Mouse (Mus musculus) adrenal gland, postnatal 10 days (tissue): Measurements from ENCODE around the gene Rspo3. TPM values are rescaled to one million over a fixed set of nuclear protein-coding genes. Genes with fewer than 3 reads are reported as not detected.
A peak's percentile ranks its signal among the peaks of the same experiment; 100 is the strongest.

Experiments
- DNase-seq: peaks from one replicate; pipeline ENCODE4 v3.0.0; 2021; ENCODE audit warnings: mixed read lengths
- total RNA-seq, 2 experiments: library from RNA; stranded (reverse); gene quantifications; 2 replicates each; pipeline ENCODE4 v1.2.3; 2021

Rspo3 gene
- total RNA-seq, 2 experiments from 2014 or later, result 9.2 to 11.2 TPM

DNA sequence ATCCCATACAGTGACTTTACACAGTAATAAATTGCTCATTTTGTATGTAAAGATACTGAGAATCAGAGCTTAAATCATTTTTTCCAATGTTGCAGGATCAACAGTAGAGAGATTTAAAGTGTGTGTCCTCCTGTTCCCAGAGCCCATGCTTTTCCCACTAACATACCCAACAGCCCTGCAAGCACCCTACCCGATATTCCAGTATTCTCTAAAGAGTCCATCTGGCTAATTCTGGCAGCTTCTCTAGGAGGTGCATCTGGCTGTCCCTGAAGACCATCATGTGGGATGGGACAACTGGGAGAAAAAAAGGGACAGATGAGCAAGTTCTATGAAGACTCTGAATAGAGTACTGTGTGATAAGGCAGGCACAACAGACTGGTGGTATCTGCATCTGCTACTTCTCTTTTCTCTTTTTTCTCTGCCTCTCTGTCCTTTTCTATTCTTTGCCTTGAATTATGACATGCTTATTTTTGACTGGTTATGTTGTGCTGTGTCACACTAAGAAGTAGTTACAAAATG is 102.7 kb downstream of the Rspo3 start:
- no peak for DNase-seq

DNA sequence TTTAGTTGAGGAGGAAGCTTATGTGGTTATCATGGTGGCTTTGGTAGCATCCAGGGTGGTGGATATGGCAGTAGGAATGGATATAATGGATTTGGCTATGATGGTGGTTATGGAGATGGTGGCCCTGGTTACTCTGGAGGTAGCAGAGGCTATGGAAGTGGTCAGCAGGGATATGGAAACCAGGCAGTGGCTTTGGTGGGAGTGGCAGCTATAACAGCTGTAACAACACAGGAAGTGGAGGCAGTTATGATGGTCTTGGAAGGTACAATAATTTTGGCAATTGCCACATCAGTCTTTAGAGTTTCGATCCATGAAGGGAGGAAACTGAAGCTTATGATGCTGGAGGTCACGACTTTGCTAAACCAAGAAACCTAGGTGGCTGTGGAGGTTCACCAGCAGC is 109.0 kb downstream of the Rspo3 start:
- DNase-seq, result no peak

DNA sequence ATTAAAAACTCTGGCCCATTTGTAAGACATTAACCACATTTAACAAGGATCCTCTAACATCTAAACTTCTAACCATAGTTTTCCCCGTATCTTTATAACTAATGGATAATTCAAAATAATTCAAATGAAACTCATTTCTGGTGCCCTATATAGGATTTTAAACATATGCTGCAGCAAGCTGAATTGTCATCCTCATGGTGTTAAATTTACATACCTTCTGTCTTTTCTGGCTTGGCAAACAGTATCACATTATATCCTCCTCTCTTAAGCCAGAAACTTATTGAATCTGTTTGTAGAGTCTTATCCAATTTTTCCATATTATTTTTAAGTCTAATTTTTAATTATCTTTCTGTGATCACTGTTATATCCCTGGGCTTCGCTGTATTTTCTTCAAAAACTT is 111.1 kb downstream of the Rspo3 start:
- no peak for DNase-seq

DNA sequence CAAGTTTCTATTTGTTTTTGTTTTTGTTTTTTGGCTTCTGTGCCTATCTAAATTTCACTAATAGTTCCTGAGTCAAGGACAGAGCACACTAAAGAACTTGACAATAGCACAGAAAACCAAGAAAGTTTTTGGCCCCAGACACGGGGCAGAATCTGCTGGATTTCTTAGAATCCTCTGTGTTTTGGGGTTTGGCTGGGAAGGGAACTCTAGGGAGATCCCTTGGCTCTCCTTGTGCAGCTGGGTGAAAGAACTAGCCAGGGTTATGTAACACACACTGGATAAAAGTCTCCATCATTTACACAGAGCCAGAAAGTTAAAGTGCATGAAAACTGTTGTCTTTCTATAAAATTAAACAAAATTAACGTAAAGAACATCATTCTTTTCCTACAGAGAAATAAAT is 121.3 kb downstream of the Rspo3 start:
- DNase-seq, result peak; percentile 43

DNA sequence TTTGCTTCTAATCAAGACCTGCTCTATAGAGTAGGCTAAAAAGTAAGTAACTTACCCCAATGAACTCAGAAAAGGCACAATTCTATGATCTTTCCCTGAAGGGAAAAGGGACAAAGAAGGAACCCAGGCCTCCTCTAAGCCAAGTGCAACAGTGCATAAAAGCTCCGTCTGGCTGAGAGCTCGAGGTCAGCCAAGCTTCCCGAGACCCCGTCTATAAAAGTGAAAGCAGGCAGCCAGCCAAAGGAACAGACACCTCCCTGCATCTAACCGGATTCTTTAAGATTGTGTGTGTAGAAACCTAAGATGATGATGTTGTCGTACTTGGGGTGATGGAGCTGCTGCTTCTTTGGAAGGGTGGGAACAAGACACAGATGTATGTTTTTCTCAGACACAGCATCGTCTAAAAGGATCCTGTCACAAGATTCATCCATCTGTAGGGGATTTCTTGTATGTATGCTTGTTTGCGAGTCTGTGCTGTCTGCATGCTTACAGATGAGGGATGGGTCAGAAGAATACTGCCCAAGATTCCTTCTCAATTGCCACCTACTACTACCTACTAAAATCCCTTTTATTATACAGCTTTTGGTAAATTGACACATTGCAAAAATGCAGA is 132.9 kb downstream of the Rspo3 start:
- no peak for DNase-seq

Other genes with a start within 250 kb of the Rspo3 start
- 10 to 100 TPM; 64.6 to 72.2 TPM for gene Echdc1, start 222.7 kb downstream of the Rspo3 start, total RNA-seq
- 10 to 100 TPM; 38.3 to 49.6 TPM for gene Rnf146, start 173.4 kb downstream of the Rspo3 start, total RNA-seq